Mouse (Mus musculus) erythroblast, embryonic 14.5 days (primary cell): ENCODE results near the gene Hist1h2bp.

Source experiments
- GATA1 ChIP-seq: IDR thresholded peaks from 2 replicates; pipeline ENCODE4 v1.6.1; 2012; ENCODE audit warnings: low read length, inconsistent platforms, mixed read lengths
- TAL1 ChIP-seq: IDR thresholded peaks from 3 replicates; pipeline ENCODE4 v1.6.1; 2012; ENCODE audit warnings: low read length, inconsistent platforms, mixed read lengths

DNA sequence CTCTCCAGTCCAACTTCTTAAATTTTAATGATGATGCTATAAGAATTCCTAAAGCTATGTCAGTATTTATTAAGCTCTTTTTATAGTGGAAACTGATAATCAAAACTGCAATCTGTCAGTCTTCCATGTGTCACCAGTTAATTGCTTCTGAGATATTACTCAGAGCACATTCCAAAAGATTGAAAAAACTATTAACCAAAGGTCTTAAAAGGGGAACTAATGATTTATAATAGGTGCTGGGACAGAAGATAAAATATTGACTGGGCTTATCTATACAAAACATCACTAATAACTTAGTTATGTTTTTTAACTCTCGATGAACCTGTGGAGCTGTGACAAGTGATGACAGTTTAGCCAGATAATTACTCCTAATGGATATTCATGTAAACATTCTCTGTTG, 42.3 kb upstream of the Hist1h2bp start:
- no peak for TF ChIP-seq TAL1
- TF ChIP-seq GATA1: no peak
